Comparison of ENCODE assay signal across 13 mouse cellular contexts in genomic region chr14:40913709-40914108, GRCm38 (mm10). TPM values are rescaled to one million over a fixed set of nuclear protein-coding genes. Genes with fewer than 3 reads are reported as not detected.
"Had no signal": no experiment of that assay in that cellular context is flagged by ENCODE, and none has a peak within 500 bp of the region (broad histone marks: within the 10 kb centered on the region; RNA-seq: fewer than 3 reads in every experiment).

No protein-coding gene starts in this region.

- H3K27me3 ChIP-seq: intestine, embryonic 15.5 days; liver, embryonic 13.5 days had no signal

- DNase-seq: kidney, adult 11 months; kidney, postnatal 4 days; liver, embryonic 13.5 days; lung, adult 2 months; lung, postnatal 14 days; lung, postnatal 4 days; midbrain, embryonic 14.5 days; right cerebral cortex, postnatal 25 days; spleen, adult 18-20 months; thymus, postnatal 25 days had no signal

- H3K4me2 ChIP-seq: intestine, embryonic 15.5 days; liver, embryonic 13.5 days; midbrain, embryonic 11.5 days had no signal

- ATAC-seq: intestine, embryonic 15.5 days had no signal

- H3K9ac ChIP-seq: intestine, embryonic 15.5 days; liver, embryonic 13.5 days had no signal

- H3K4me3 ChIP-seq: intestine, embryonic 15.5 days; liver, embryonic 13.5 days had no signal

- H3K9me3 ChIP-seq: intestine, embryonic 15.5 days; liver, embryonic 13.5 days had no signal

- H3K27ac ChIP-seq: intestine, embryonic 15.5 days; liver, embryonic 13.5 days had no signal

RNA-seq across cellular contexts. Expression of gene Sh2d4b, which starts 20.6 kb away (rescaled TPM):
- polyA plus RNA-seq: liver, adult 2 months had no signal
